Mouse (Mus musculus): ENCODE data around the gene Dynll1.

- TF ChIP-seq EP300 (IDR thresholded peaks at IDR 0.05): no peak
- TF ChIP-seq CTCF (IDR thresholded peaks at IDR 0.05): no peak
Measured at GRCm38 (mm10) chr5:115333626-115334025, 32.8 kb upstream of the Dynll1 start.

Measured in lung, postnatal 0 days (tissue).